Mouse (Mus musculus) cortical plate, adult 2 months (tissue): Measurements from ENCODE around the gene Npy5r. TPM values are rescaled to one million over a fixed set of nuclear protein-coding genes. Genes with fewer than 3 reads are reported as not detected.

ENCODE experiments used
- H3K27ac ChIP-seq: fragments of 200-500 bp; 2 replicates; pipeline ENCODE4 v1.5.1; 2012; ENCODE audit warnings: low read length, control low read depth, inconsistent platforms; ENCODE audit not compliant: insufficient read depth
- H3K4me1 ChIP-seq: fragments of 200-500 bp; 2 replicates; pipeline ENCODE4 v1.6.1; 2011; ENCODE audit warnings: low read length; ENCODE audit not compliant: control insufficient read depth, insufficient read depth
- H3K4me3 ChIP-seq: fragments of 200-500 bp; 2 replicates; pipeline ENCODE4 v1.5.1; 2011; ENCODE audit warnings: mild to moderate bottlenecking, low read length, control low read depth; ENCODE audit not compliant: insufficient read depth
- CTCF ChIP-seq: fragments of 200-500 bp; IDR thresholded peaks from 2 replicates; pipeline ENCODE4 v1.5.1; 2011; ENCODE audit warnings: mild to moderate bottlenecking, control low read depth, low read length; ENCODE audit not compliant: insufficient read depth; ENCODE audit errors: extremely low read depth
- POLR2A ChIP-seq: fragments of 200-500 bp; IDR thresholded peaks from 2 replicates; pipeline ENCODE4 v1.6.1; 2011; ENCODE audit warnings: mild to moderate bottlenecking, low read length, control low read depth; ENCODE audit not compliant: insufficient read depth; ENCODE audit errors: extremely low read depth
- polyA plus RNA-seq: library from polyadenylated mRNA; depleted of rRNA; stranded (reverse); fragments of >200 nt; gene quantifications from 2 replicates; pipeline ENCODE4 v1.2.3, GENCODE M21; 2012; rRNA removed

Gene Npy5r
- 6.2 and 6.8 TPM in 2 replicates for polyA plus RNA-seq

DNA sequence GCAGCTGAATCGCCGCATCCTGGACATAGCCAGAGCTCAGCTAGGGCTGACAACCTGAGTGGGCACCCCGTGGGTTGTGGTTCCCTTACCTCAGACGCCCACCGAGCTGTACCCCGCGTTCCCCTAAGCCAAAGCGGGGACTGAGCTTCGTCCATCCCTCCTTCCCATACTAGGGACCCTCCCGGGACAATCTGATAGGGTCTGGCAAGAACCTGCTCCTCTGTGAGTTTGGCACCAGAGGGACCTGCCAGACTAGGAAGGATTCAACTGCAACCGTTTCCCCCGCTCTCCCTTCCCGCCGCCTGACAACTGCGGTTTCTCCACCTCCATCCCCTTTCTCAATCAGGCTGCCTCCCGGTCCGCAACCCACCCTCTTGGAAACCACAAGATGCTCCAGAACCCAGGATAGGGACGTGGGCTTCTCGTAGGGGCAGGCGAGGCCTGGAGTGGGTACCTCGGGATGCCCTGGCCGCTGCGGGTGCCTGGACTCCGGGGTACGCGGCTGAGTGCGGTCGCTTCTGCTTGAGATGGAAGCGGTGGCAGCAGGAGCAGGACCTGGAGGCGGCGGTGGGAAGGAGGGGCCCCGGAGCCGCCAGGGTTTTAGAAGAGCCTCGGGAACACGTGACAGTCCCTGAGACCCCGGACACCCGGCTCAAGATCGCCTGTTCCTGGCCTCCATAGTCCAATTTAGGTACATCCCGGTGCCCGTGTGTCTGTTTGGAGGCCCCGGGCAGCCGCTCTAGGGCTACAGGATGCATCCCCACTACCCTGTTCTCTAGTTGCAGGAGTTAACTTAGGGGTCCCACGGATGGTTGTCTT lies at the start of gene Npy5r:
Npy5r (minus strand) TSS at position 618 of the 819 bp plus-strand sequence.
- TF ChIP-seq POLR2A (no peak; the same call in 1 of the 2 replicates), CTCF (no peak)
- H3K27ac ChIP-seq: peak within 1 kb of the TSS; percentile 43
- H3K4me3 ChIP-seq: peak within 1 kb of the TSS; percentile 65

DNA sequence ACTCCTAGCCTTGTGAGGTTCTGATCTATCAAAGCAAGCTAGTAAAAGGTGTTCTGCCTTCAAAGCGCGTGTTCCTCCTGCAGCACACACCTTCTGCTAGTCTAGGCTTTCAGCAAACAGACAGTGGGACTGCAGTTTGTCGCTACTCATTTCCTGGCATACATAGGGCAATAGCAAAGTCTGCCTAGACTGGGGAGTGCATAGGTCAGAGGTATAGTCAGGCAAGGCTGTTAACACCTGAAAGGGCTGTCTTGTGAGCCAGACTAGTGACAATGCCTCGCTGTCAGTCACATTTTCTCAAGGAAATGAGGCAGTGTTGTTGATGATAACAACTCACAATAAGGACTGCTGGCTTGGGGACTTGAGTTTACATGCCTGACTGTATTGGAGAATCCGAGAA lies 44.0 kb upstream of the Npy5r start:
- TF ChIP-seq POLR2A (no peak), CTCF (no peak)

More for the DNA sequence above, at the start of gene Npy5r:
- no peaks in the 10 kb centered on the region; the same call in 1 of the 2 replicates for H3K4me1 ChIP-seq

DNA sequence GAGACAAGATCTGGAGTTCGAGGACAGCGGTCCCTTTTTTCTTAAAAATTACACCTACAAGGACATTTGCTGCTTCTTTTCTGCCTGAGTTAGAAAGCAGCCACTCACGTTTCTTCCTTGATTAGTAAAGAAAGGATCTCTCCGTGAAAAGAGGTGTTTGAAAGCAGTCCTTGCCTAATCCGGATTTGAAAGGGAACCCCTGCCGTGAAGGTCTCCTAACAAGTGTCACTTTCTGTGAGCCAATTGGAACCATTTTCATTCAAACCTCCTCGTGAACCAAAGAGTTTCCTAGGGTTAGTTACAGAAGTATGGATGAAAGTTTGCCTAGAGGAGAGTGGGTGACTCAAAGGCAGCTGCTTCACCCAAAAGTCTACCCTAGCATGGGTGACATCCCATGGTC lies 41.5 kb upstream of the Npy5r start:
- Histone ChIP-seq H3K27ac (no peak overlapping the region), H3K4me3 (no peak overlapping the region), H3K4me1 (peaks cover 3% of the 10 kb centered on the region; the same call in 1 of the 2 replicates)
- TF ChIP-seq POLR2A (no peak), CTCF (no peak)

More for the DNA sequence above, 44.0 kb upstream of the Npy5r start:
- no peak overlapping the region for H3K4me3 ChIP-seq
- H3K27ac ChIP-seq: no peak overlapping the region
- peaks cover 3% of the 10 kb centered on the region; the same call in 1 of the 2 replicates for H3K4me1 ChIP-seq

DNA sequence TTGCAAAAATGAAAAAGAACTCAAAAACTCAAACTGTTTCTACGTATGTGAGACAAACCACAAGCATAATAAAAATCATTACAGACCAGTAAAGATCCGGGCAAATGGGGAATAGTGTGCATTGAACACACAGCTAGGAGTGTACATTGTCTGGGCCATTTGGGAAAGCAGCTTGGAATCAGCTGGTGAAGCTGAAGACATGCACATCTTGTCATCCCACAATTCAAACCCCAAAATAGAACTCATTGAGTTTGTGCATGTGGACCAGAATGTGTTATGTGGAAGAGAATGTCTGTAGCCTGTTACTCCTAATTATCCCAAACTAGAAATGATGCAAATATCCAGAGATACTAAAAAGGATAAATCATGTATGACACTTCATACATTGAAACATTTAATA lies 34.9 kb upstream of the Npy5r start:
- Histone ChIP-seq H3K4me3 (no peak overlapping the region), H3K27ac (no peak overlapping the region), H3K4me1 (no peaks in the 10 kb centered on the region; the same call in 1 of the 2 replicates)
- TF ChIP-seq POLR2A (no peak), CTCF (no peak)

DNA sequence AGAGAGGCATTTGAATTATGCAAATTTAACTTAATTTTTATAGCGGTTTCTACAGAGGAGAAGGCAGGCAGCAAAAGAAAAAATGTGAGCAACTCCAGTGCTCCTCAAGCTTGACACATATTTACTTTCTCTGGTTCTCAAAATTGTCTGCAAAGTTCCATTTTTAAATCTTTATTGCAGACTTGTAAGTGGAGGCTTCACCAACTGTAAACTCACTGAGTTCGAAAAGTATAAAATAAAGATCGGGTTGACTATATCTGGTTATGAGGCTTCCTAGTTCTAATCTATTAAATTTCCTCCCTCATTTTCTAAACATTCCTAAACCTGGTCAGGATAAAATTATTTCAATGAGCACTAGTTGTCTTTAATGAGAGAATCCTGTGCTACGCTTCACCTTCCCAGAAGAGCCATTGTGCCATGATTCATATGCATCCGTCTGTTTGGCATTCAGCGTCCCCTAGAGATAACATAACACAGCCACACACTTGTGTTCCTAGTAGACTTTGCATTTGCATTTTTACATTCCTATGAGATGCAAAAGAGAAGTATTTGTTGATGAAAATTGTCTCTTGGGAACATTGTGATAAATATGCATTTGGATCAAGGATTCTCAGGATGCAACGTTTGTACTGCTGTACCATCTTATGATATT lies 26.5 kb upstream of the Npy5r start:
- no peak overlapping the region for H3K4me3 ChIP-seq
- H3K27ac ChIP-seq: no peak overlapping the region
- TF ChIP-seq POLR2A (no peak), CTCF (no peak)

DNA sequence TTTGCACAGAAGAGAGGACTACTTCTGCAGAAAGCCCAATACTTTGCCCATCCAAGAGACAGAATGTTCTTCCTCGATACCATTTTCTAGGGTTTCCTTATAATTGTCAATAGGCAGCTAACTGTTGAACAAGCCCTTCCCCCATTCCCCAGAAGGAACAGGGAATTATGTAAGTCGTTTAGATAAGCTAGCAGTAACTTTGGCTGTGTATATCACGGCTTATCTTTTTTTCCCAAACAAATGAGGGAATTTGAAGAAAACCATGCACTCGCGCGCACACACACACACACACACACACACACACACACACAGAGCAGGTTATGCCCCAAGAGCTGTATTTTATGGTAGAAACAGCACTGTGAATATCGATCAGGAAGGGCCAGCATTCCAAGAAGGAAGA lies 10.9 kb upstream of the Npy5r start:
- TF ChIP-seq POLR2A (no peak), CTCF (no peak)
- Histone ChIP-seq H3K27ac (0 out of 2 replicates have a peak overlapping the region, but pooled peaks have one; percentile 72), H3K4me1 (peaks cover 3% of the 10 kb centered on the region; the same call in 1 of the 2 replicates), H3K4me3 (peak overlapping the region; percentile 37)

More for the DNA sequence above, 26.5 kb upstream of the Npy5r start:
- no peaks in the 10 kb centered on the region for H3K4me1 ChIP-seq

DNA sequence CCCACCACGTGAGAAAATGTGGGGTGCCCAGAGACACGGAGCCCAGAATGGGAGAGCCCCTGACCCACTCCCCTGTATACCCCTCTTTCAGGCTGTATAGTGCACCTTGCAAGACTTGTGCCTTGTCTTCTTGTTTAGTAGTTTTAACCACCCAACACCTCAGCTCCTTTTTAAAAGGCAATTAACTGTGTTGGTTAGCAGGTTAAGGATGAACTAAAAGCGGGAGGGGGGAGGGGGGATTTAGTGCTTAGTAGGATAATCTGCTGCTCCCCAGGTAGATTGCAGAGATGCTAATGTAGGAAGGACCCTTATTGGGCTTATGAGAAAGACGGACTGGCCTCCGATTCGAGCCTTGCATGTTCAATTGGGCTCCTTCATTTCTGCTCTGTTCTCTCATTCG lies 10.1 kb upstream of the Npy5r start:
- Histone ChIP-seq H3K27ac (peak overlapping the region; percentile 91; the same call in 1 of the 2 replicates), H3K4me1 (peaks cover 3% of the 10 kb centered on the region; the same call in 1 of the 2 replicates), H3K4me3 (peak overlapping the region; percentile 37)
- TF ChIP-seq POLR2A (no peak), CTCF (no peak)

DNA sequence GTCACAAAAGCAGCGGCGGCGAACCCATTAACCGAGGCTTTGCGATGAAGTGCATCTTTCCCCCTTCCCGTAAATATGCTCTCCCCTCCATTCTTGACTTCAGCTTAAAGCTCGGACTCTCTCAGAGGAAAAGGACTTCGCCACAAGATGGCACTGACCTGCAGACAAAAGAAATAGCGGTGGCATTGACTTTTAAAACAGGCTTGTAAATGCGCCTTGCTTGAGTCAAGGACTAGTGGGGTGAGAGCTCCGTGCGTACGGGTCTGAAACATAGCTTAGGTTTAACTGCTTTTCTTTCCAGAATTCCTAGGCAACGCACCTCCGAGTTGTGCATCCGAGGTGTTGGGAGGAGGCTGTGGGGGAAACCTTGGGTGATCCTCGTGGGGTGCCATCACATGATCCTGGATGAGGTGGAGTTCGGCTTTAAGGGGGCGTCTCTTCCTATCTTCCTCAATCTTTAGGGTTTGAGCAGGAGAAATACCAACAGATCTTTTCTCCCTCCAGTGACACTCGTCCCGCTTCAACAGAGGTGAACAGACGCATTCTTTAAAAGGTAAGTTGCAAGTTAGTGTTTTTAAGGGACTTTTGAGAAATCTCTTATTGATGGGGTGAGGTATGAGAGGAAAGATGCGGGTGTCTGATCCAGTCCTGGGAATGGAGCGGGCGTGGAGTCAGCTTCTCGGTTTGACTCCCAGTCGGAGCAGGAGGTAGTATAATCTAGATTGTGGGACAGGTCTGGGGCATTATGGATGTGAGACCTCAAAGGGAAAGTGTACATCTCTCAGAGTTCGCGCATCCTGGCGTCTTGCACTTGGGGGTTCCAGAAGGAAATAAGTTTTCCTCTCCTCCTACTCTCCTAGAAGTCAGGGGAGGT lies 9.3 kb upstream of the Npy5r start, which contains the start of gene Npy1r:
Npy1r (plus strand) TSS at position 223 of the 874 bp plus-strand sequence.
- H3K27ac ChIP-seq: peak within 1 kb of the TSS; percentile 91; the same call in 1 of the 2 replicates
- peaks cover 3% of the 10 kb centered on the region; the same call in 1 of the 2 replicates for H3K4me1 ChIP-seq
- peak within 1 kb of the TSS; percentile 37 for H3K4me3 ChIP-seq
- TF ChIP-seq CTCF: peak; percentile 54
- peak; percentile 50; the same call in 1 of the 2 replicates for TF ChIP-seq POLR2A

DNA sequence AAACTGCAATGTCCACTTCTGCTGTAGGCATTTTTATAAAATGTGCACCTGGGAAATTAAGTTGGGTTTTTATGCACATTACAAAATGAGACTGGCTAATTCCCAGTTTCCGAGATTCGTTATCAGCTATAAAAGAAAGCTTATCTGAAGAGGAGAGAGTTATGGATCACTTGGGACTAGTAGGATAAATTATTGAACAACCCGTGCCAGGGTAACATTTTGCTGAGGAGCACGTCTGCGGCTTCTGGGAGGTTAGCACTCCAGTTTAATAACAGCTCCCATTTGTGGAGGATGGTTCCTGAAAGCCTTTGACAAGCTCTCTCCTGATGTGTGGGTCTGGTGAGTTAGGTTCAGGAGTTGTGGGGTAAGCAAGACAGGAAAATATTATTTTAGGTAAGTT lies 2.5 kb upstream of the Npy5r start:
- no peak overlapping the region for H3K4me3 ChIP-seq
- H3K4me1 ChIP-seq: no peaks in the 10 kb centered on the region; the same call in 1 of the 2 replicates
- TF ChIP-seq POLR2A: no peak
- no peak for TF ChIP-seq CTCF
- no peak overlapping the region for H3K27ac ChIP-seq

DNA sequence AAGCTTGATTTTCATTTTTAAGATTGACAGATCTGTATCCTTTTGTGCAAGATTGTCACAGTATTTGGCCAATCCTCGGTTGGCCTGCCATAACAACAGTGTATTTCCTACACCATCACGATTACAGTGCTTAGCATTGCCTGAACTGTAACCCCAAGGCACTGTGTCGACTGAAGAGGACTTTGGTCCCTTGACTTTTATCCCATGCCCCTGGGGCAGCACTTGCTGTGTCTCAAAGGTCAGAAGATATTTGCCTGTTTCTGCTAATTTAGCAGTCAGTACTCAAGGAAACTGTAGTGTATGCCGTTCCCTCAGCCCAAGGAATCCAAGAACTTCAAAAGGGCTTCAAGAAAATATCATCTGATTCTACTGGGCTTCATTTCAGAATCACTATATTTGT lies 871 bp upstream of the Npy5r start:
- TF ChIP-seq CTCF: no peak
- H3K27ac ChIP-seq: no peak overlapping the region
- H3K4me1 ChIP-seq: no peaks in the 10 kb centered on the region; the same call in 1 of the 2 replicates

More for the DNA sequence above, 871 bp upstream of the Npy5r start:
- no peak overlapping the region; the same call in 1 of the 2 replicates for H3K4me3 ChIP-seq
